ENCODE assay signal across 8 mouse cellular contexts in genomic region chr14:74643296-74643695, GRCm38 (mm10). TPM values are rescaled to one million over a fixed set of nuclear protein-coding genes. Genes with fewer than 3 reads are reported as not detected.
DNase-seq lines count a peak whose midpoint lies in the region; ATAC-seq and TF ChIP-seq lines count a peak whose summit lies in the region.

No protein-coding gene starts in this region.

- no peaks in the 10 kb centered on the region for H3K9me3 ChIP-seq in heart, embryonic 14.5 days (ENCODE audit: control insufficient read depth, low read length)
- H3K9me3 ChIP-seq in liver, embryonic 11.5 days (ENCODE audit: control insufficient read depth, low read length): no peaks in the 10 kb centered on the region

- H3K4me1 ChIP-seq in heart, embryonic 14.5 days (ENCODE audit: control insufficient read depth in 2 of 2, insufficient read depth in 2 of 2, low read length in 2 of 2): peaks cover 18 to 27% of the 10 kb centered on the region in 2 experiments
- H3K4me1 ChIP-seq in liver, embryonic 11.5 days (replicated peaks; ENCODE audit: control insufficient read depth, insufficient read depth, low read length): peaks cover 9% of the 10 kb centered on the region

- no peaks in the 10 kb centered on the region for H3K79me2 ChIP-seq in myocyte (ENCODE audit: control insufficient read depth, insufficient read depth)

- H3K4me2 ChIP-seq in heart, embryonic 14.5 days (ENCODE audit: low read length): peak overlapping the region; percentile 89
- H3K4me2 ChIP-seq in liver, embryonic 11.5 days: peak overlapping the region; percentile 61
- H3K4me2 ChIP-seq in myocyte (ENCODE audit: low read depth): peak overlapping the region; percentile 66

- H3K27me3 ChIP-seq in heart, embryonic 14.5 days (ENCODE audit: control insufficient read depth, insufficient read depth, low read length): no peaks in the 10 kb centered on the region
- peaks cover 20% of the 10 kb centered on the region for H3K27me3 ChIP-seq in liver, embryonic 11.5 days (replicated peaks; ENCODE audit: control insufficient read depth, insufficient read depth, low read length)
- H3K27me3 ChIP-seq in myocyte (ENCODE audit: control insufficient read depth, insufficient read depth, insufficient read length): peaks cover 6% of the 10 kb centered on the region

- under 1% methylated on average over 4 of the region's 4 CpGs for WGBS in heart, embryonic 14.5 days
- WGBS in liver, embryonic 11.5 days: 0% methylated on average over 4 of the region's 4 CpGs

- 0 out of 2 replicates have a peak overlapping the region, but pooled peaks have one; percentile 7 for H3K9ac ChIP-seq in heart, embryonic 14.5 days (ENCODE audit: low read length)
- H3K9ac ChIP-seq in liver, embryonic 11.5 days (ENCODE audit: low read depth, low read length): no peak overlapping the region

- no peak for TF ChIP-seq POLR2A in myocyte (IDR thresholded peaks at IDR 0.05; ENCODE audit: insufficient read length, low read depth)

- peak; percentile 77 for DNase-seq in CD4-positive, CD25-positive, alpha-beta regulatory T cell, adult 2 months (ENCODE audit: low read depth, low spot score)
- peak; percentile 52 for DNase-seq in c-Kit-negative CD71-positive TER-119-positive erythroid progenitor cells, embryonic 14.5 days (ENCODE audit: low read depth, low spot score)
- DNase-seq in fibroblast of lung, adult 2 months (ENCODE audit: low read depth): peak; percentile 61
- DNase-seq in kidney, postnatal 10 days: peak; percentile 91
- peak; percentile 80 for DNase-seq in liver, embryonic 11.5 days (ENCODE audit: low spot score)
- DNase-seq in spleen, postnatal 4 days (ENCODE audit: low spot score in 2 of 2): peak; percentile 87 to 96

- peak overlapping the region; percentile 22 to 48; a peak in 3 of 4 replicates for H3K4me3 ChIP-seq in heart, embryonic 14.5 days (ENCODE audit: control insufficient read depth in 1 of 2, insufficient read depth in 1 of 2, low read depth in 1 of 2, low read length in 2 of 2)
- H3K4me3 ChIP-seq in liver, embryonic 11.5 days (ENCODE audit: low read depth, low read length): peak overlapping the region; percentile 20; the same call in 1 of the 2 replicates
- no peak overlapping the region for H3K4me3 ChIP-seq in myocyte

- H3ac ChIP-seq in myocyte (ENCODE audit: control insufficient read depth, insufficient read length): no peak overlapping the region

- no peak overlapping the region for H3K27ac ChIP-seq in heart, embryonic 14.5 days (replicated peaks in 1 of 2; ENCODE audit: control insufficient read depth in 1 of 2, insufficient read depth in 1 of 2, low read depth in 2 of 2, low read length in 2 of 2)
- H3K27ac ChIP-seq in liver, embryonic 11.5 days (ENCODE audit: low read depth, low read length): no peak overlapping the region

- no peaks in the 10 kb centered on the region for H3K36me3 ChIP-seq in heart, embryonic 14.5 days (ENCODE audit: control insufficient read depth, insufficient read depth, low read length)
- H3K36me3 ChIP-seq in liver, embryonic 11.5 days (ENCODE audit: control insufficient read depth, insufficient read depth, low read length): no peaks in the 10 kb centered on the region
- H3K36me3 ChIP-seq in myocyte (ENCODE audit: control insufficient read depth, insufficient read depth): no peaks in the 10 kb centered on the region

- no peak; the same call in 1 of the 2 replicates for ATAC-seq in heart, embryonic 14.5 days (ENCODE audit: insufficient number of reproducible peaks, insufficient read depth, low FRiP score, low read depth)
- ATAC-seq in liver, embryonic 11.5 days (replicated peaks; ENCODE audit: low FRiP score): peak; percentile 74

TF ChIP-seq in myocyte, 11 proteins besides CTCF, POLR2A, EP300 and RAD21:
- no peak for TF ChIP-seq POLR2AphosphoS2 (IDR thresholded peaks at IDR 0.05; ENCODE audit: insufficient read length, low read depth)
- no peak for TF ChIP-seq MYOG (IDR thresholded peaks at IDR 0.05; ENCODE audit: control insufficient read depth in 1 of 3, insufficient read depth in 1 of 3, insufficient read length in 2 of 3, low read depth in 2 of 3)
- no peak for TF ChIP-seq MYOD1 (IDR thresholded peaks at IDR 0.05; ENCODE audit: control insufficient read depth in 1 of 3, insufficient read length in 2 of 3, low read depth in 2 of 3)
- no peak for TF ChIP-seq USF1 (IDR thresholded peaks at IDR 0.05; ENCODE audit: low read depth)
- TF ChIP-seq MAX (IDR thresholded peaks at IDR 0.05; ENCODE audit: low read depth): no peak
- no peak for TF ChIP-seq REST (IDR thresholded peaks at IDR 0.05; ENCODE audit: insufficient read depth, insufficient read length)
- no peak for TF ChIP-seq CEBPB (IDR thresholded peaks at IDR 0.05; ENCODE audit: insufficient read depth, poor library complexity, severe bottlenecking)
- TF ChIP-seq SRF (IDR thresholded peaks at IDR 0.05; ENCODE audit: control insufficient read depth, insufficient read length, low read depth): no peak
- TF ChIP-seq TCF12 (IDR thresholded peaks at IDR 0.05; ENCODE audit: insufficient read depth, poor library complexity, severe bottlenecking): no peak
- no peak for TF ChIP-seq TCF3 (IDR thresholded peaks at IDR 0.05; ENCODE audit: insufficient read length, low read depth)
- TF ChIP-seq E2F4 (IDR thresholded peaks at IDR 0.05; ENCODE audit: insufficient read depth): no peak
TF ChIP-seq in myocyte: peak in this region for 0.

RNA-seq across cellular contexts. Expression of gene Htr2a, which starts 2.7 kb away (rescaled TPM):
- 1.2 and 1.5 TPM in 2 replicates for polyA plus RNA-seq in heart, embryonic 14.5 days (2014; fragmentation: Nextera tagmentation; extraction: Ambion mirVana)
- polyA plus RNA-seq in liver, embryonic 11.5 days (2014; fragmentation: Nextera tagmentation; extraction: Ambion mirVana): 0.36 and 0.49 TPM in 2 replicates
- polyA plus RNA-seq in myocyte (2012; fragmentation: generic; extraction: Trizol): not detected
